Mouse (Mus musculus) 3134 (cell line): Measurements from ENCODE around the gene Gm21985.
A peak's percentile ranks its signal among the peaks of the same experiment; 100 is the strongest.
"Not testable (repeated sequence)": the region's sequence is repeated elsewhere in the genome, so short reads cannot be mapped to it uniquely, and the experiment has no call there.

Experiments used
- DNase-seq: peaks from one replicate; pipeline ENCODE4 v3.0.0-alpha.2; 2011; ENCODE audit warnings: low spot score; ENCODE audit not compliant: insufficient read length; ENCODE audit errors: extremely low read depth

Gm21985 gene

GRCm38 (mm10) chr2:112380131-112380530 lies 114.0 kb downstream of the Gm21985 start:
- DNase-seq, result no peak

GRCm38 (mm10) chr2:112381219-112381618 lies 115.1 kb downstream of the Gm21985 start:
- DNase-seq, result no peak

DNA sequence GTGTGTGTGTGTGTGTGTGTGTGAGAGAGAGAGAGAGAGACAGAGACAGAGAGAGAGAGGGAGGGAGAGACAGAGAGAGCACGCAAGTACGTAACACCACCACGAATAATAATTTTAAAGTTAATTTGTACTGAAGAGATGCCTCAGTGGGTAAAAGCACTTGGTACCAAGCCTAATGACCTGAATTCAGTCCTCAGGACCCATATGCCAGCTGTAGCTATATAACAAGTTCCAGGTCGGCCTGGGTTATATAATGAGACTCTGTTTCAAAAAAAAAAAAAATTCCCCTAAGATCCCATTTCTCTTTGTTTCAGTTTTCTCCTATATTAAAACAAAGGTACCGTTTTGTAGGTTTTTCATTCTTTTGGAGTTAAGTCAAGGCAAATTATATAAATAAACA lies 124.7 kb downstream of the Gm21985 start:
- no peak for DNase-seq

GRCm38 (mm10) chr2:112391346-112392000 lies 125.4 kb downstream of the Gm21985 start:
- no peak for DNase-seq

DNA sequence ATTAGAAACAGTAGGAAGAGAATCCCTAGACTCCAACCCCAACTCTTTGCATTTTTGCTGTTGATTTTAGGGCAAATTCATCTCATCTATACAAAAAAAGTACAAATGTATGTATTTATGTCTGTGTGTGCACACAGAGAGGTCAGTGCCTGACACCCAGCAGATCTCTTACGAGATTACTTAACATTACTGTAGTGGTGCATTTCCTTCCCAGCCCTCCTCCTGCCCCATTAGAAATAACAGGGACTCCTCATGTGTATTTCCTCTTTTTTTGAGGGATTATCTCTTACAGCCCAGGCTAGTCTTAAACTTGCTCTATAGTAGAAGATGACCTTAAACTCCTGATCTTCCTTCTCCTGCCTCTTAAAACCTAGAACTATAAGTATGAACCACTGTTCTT lies 126.6 kb downstream of the Gm21985 start:
- DNase-seq, result no peak

DNA sequence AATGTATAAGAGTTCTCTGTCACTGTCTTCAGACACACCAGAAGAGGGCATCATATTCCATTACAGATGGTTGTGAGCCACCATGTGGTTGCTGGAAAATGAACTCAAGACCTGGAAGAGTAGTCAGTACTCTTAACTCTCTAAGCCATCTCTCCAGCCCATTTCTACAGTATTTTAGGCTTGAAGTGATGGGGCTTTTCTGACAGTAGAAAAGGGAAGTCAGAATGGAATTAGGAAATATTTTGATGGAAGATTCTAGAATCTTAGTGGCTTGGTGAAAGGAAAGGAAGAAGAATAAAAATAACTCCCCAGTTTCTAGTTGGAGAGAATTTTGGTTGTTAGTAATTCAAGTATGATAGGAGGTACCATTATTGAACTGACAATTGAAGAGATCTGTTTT lies 127.8 kb downstream of the Gm21985 start:
- no peak for DNase-seq

- no peak for DNase-seq
These were observed 130.5 kb downstream of the Gm21985 start for GRCm38 (mm10) chr2:112396649-112397048.

DNA sequence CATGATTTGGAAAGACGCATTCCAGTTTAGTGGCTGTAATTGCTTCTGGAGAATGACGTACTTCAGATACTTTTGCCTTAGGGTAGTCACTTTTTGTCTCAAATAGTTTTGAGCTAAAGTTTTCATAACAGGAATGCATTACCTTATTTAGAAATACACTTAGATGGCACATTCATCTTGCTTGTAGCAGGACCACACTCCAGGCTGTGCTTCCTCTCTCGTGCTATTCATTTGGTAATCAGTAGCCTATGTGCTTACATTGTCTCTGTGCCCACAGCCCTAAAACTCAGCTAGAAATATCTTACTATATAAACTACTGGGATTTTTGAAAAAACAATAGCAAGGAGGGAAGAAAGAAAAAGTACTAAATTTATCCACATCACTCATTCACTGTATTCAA lies 140.9 kb downstream of the Gm21985 start:
- no peak for DNase-seq

DNA sequence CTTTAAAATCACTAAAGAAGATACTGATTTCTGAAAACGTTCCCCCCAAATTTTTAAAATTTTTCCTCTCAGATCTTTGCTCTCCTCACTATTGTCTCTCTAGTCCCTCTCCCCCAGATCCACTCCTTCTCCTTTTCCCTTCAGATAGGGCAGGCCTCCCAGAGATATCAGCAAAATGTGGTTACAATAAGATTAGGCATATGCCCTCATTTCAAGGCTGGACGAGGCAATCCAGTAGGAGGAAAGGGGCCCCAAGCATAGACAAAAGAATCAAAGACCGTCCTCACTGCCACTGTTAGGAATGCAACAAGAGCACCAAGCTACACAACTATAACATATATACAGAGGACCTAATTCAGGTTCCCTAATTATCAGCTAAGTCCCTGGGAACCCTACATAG lies 159.2 kb downstream of the Gm21985 start:
- no peak for DNase-seq

- not testable (repeated sequence) for DNase-seq
These were observed 162.4 kb downstream of the Gm21985 start for GRCm38 (mm10) chr2:112428534-112428933.

DNA sequence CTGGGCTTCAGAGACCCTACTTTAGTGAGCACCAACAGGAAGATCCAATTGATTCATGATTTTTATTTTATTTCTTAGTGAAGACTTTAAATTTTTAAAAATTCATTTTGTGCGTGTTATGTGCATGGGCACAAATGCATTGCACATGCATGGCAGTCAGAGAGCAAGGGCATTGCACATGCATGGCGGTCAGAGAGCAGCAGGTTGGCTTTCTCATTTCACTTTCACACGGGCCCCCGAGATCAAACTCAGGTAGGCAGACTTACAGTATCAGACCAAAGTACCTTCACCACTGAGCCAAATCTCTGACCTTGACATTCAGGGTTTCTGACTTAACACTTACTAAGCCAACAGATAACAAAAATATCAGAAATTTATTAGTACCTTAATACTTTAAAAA lies 163.6 kb downstream of the Gm21985 start:
- DNase-seq, result no peak

DNA sequence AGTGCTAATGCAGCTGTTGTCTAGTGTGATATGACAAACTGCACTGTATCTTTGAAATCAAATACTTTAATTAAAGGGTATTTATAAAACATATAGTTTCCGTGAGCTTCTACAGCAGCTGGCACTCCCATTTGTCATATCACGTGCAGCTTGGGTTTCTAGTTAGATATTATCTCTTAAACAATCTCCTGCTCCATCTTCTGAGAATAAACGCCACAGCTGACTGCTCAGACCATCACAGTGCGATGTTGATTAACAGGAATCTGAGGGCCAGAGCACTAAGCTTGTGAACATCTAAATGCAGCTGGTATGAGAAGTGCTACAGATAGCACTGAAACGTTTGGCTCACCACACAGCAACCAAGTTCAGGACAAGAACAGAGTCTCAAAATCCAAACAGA lies 164.3 kb downstream of the Gm21985 start:
- no peak for DNase-seq

- DNase-seq, result no peak
These were observed 166.4 kb downstream of the Gm21985 start for GRCm38 (mm10) chr2:112432523-112432922.

DNA sequence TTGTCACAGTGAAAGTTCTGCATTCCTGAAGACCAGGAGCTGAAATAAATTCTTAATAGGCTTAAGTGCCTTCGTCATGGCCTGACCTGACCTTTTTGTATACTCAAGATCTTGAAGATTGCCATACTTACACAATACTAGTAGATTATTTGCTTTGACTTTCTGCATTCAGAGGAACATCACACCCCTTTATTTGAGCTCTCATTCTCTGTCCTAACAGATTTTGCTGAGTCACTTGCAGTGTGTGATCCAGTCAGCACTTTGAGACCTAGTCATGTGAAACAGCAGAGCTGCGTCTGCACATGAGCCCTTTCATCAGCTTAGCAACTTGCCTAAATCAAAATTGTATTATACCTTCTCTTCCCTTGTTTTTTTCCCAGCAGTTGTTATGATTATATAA lies 167.2 kb downstream of the Gm21985 start:
- peak; percentile 28 for DNase-seq

GRCm38 (mm10) chr2:112436292-112436691 lies 170.2 kb downstream of the Gm21985 start:
- DNase-seq, result no peak

DNA sequence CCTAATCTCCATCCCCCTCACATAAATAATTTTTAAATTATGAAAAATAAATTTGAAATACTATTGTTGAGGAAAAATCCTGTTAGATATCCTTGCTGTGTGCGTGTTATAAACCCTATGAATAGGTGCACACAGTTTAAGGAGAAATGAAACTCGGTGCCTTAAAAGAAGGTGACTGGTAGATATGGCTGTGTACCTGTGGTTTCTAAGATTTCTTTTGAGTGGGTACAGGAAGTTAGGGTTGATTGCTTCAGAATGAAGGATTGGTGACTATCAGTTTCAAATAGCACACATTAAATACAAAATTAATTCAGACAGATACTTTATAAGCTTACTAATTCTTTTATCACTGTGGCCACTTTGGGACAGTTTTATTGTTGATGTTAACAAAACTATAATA lies 171.5 kb downstream of the Gm21985 start:
- no peak for DNase-seq

DNA sequence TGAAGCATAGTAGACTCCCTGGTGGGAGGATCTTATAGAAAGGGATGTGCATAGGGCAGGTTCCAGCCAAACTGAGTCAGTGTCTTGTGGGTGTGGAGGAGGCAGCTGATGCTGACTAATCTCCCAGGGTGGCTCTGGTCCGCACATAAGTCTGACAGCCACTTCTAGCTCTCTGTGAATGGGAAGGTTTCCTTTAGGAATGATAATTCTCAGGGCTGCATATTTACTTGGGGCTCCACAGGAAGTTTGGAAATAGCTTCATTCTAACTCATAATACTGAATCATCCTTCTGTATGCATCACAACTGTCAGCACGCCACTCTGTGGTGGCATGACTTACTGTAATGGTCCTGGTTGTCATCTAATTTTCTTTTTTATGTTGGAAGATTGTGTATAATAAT lies 177.4 kb downstream of the Gm21985 start:
- DNase-seq, result peak; percentile 69

DNA sequence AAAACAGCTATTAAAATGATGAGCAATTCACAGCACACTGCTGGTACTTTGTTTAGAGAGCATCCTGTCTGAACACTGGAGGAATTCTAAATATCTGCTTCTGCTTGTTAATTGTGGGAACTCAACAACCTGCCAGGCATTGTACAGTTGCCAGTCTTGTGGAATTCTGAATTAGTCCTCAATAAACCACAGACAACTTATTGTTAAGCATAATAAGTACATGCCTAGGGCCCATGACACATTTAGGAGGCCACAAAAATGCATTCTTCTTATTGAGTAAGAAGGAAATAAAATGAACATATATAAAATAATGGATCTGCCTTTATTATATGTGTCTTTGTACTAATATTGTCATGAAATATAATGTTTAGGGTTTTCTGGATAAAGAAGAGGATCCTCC lies 179.4 kb downstream of the Gm21985 start:
- DNase-seq, result peak; percentile 61

DNA sequence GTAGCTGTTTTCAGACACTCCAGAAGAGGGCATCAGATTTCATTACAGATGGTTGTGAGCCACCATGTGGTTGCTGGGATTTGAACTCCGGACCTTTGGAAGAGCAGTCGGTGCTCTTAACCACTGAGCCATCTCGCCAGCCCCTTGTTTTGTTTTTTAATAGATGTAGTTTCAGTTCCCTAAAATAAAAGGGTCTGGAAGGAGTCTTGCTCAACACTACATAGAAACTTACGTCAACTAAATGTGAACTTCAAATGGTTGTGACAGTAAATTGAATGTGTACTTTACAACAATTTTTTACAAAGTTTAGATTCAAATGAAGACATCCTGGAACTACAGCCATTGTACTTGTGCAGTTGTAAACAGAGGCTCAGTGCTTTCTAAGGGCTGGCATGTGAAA lies 181.9 kb downstream of the Gm21985 start:
- not testable (repeated sequence) for DNase-seq

DNA sequence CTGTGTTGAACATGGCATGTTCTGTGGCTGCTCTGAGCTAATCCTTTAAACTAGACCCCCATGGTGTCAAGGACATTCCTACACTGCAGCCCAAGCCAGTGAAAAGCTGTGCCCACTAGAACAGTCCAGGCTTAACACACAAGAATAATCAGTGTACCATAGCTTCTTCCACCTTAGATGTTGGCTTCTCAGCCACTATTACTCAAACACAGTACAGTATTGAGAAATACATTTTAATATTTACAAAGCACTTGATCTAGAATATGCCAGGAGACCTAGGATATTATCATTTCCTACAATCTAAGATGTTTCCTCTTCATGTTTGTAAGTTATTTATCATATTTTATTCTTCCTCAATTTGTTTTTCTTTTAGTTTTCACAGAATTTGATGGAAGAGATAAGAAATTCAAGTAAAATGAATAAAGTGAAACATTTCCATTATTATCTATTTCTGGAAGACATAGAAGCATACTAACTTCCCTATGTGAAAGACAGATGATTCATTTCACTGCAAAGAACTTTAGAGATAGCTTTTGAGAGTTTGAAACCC lies 182.5 kb downstream of the Gm21985 start:
- no peak for DNase-seq

DNA sequence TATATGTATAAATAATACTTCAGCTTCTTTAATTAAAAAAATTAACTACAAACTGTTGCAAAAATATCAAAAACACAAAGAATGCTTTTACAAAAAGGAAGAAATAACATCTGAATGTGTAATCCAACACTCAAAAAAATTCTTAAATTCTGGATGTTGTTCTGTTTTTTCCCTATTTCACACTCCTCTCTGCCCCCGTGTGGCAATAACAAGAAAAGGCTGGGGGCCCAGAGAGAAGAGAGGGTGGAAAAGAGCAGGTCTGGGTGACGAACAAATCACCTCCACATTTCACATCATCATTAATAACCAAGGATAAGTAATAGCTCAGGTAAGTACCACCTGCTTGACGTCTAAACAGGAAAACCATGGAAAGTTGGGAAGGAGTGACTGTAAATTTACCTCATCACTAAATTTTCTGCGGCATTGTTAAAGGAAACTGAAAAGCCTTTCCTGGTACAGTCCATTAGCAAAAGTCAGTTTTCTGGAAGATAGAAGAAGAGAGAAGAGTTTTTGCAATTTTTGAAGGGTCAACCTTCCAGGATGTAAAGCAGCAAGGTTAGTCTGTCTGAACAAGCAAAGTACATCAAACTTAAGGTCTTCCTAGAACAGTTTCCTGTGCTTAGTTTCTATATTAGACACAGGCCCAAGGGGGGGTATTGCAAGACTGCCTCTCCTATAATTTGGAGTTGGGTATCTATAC lies 183.6 kb downstream of the Gm21985 start:
- DNase-seq, result no peak

DNA sequence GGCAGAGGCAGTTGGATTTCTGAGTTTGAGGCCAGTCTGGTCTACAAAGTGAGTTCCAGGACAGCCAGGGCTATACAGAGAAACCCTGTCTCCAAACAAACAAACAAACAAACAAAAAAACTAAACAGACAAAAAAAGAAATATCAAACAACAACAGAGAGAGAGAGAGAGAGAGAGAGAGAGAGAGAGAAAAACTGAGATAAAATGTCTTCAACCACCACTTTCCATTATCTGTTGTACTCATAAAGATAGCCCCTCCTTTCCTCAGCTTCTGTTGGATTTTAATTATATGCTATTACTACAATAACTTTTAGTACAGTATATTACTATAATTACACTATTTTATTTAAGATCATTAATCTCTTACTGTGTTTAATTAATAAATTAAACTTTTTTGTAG lies 186.4 kb downstream of the Gm21985 start:
- not testable (repeated sequence) for DNase-seq
